ENCODE assay signal across 10 mouse cellular contexts in genomic region chr9:24696405-24696778, GRCm38 (mm10). TPM values are rescaled to one million over a fixed set of nuclear protein-coding genes. Genes with fewer than 3 reads are reported as not detected.
A peak's percentile ranks its signal among the peaks of the same experiment; 100 is the strongest.
DNase-seq lines count a peak whose midpoint lies in the region; ATAC-seq and TF ChIP-seq lines count a peak whose summit lies in the region.
"Had no signal": no experiment of that assay in that cellular context is flagged by ENCODE, and none has a peak within 500 bp of the region (broad histone marks: within the 10 kb centered on the region; RNA-seq: fewer than 3 reads in every experiment).

No protein-coding gene starts in this region.

- no peak for TF ChIP-seq POLR2A in embryonic fibroblast, embryonic 13.5 days (IDR thresholded peaks at IDR 0.05; ENCODE audit: low read depth, low read length)

- intact Hi-C loops in left cerebral cortex, adult 2 months (cut with DNase I): loop anchor here (5.0 kb wide), 2 partner anchors 159 to 331 kb away; no protein-coding TSS in a partner anchor
- intact Hi-C loops in left cerebral cortex, postnatal 4 days (cut with DNase I): loop anchor here (10.0 kb wide), 1 partner anchor 152 kb away; no protein-coding TSS in a partner anchor

- H3K4me2 ChIP-seq in intestine, embryonic 16.5 days (ENCODE audit: low read depth, low read length): peak overlapping the region; percentile 78
- H3K4me2 ChIP-seq in neural tube, embryonic 13.5 days: peak overlapping the region; percentile 96

- peaks cover 4% of the 10 kb centered on the region; the same call in 1 of the 2 replicates for H3K27me3 ChIP-seq in intestine, embryonic 16.5 days (replicated peaks; ENCODE audit: control insufficient read depth, insufficient read depth, low read length)
- H3K27me3 ChIP-seq in neural tube, embryonic 13.5 days: peaks cover 28% of the 10 kb centered on the region

- no peak for DNase-seq in left cerebral cortex, adult 2 months (ENCODE audit: extremely low spot score in 1 of 2, low spot score in 2 of 2)
- DNase-seq in left cerebral cortex, postnatal 4 days: no peak
- no peak for DNase-seq in layer of hippocampus, adult 9-11 months
- no peak for DNase-seq in right cerebral cortex, adult 2 months (ENCODE audit: low spot score in 2 of 2)
- DNase-seq in B cell, adult 2 months: no peak
- DNase-seq: cerebellum, adult 18-20 months; lung, postnatal 14 days had no signal

- no peaks in the 10 kb centered on the region for H3K4me1 ChIP-seq in embryonic fibroblast, embryonic 13.5 days (ENCODE audit: control insufficient read depth, insufficient read depth, low read length)
- no peaks in the 10 kb centered on the region for H3K4me1 ChIP-seq in intestine, embryonic 16.5 days (ENCODE audit: control insufficient read depth, insufficient read depth, low read length)
- peaks cover 11% of the 10 kb centered on the region for H3K4me1 ChIP-seq in neural tube, embryonic 13.5 days (replicated peaks)

- H3K4me3 ChIP-seq in left cerebral cortex, adult 2 months: peak overlapping the region; percentile 52
- 0 out of 2 replicates have a peak overlapping the region, but pooled peaks have one; percentile 25 for H3K4me3 ChIP-seq in embryonic fibroblast, embryonic 13.5 days (ENCODE audit: insufficient read depth, low read length)
- peak overlapping the region; percentile 46; the same call in 1 of the 2 replicates for H3K4me3 ChIP-seq in intestine, embryonic 16.5 days (ENCODE audit: low read length)
- H3K4me3 ChIP-seq in neural tube, embryonic 13.5 days: peak overlapping the region; percentile 51

- H3K36me3 ChIP-seq in intestine, embryonic 16.5 days (ENCODE audit: control insufficient read depth, insufficient read depth, low read length): no peaks in the 10 kb centered on the region
- H3K36me3 ChIP-seq in neural tube, embryonic 13.5 days: no peaks in the 10 kb centered on the region

- H3K9me3 ChIP-seq in intestine, embryonic 16.5 days (ENCODE audit: control insufficient read depth, low read length): no peaks in the 10 kb centered on the region
- H3K9me3 ChIP-seq in neural tube, embryonic 13.5 days: peaks cover 7% of the 10 kb centered on the region; the same call in 1 of the 2 replicates

- 10% methylated on average over 9 of the region's 9 CpGs for WGBS in intestine, embryonic 16.5 days
- 16% methylated on average over 9 of the region's 9 CpGs for WGBS in neural tube, embryonic 13.5 days

- no peak overlapping the region for H3K27ac ChIP-seq in left cerebral cortex, adult 2 months
- H3K27ac ChIP-seq in embryonic fibroblast, embryonic 13.5 days (ENCODE audit: insufficient read depth, low read length): no peak overlapping the region
- no peak overlapping the region for H3K27ac ChIP-seq in intestine, embryonic 16.5 days (ENCODE audit: low read length)
- H3K27ac ChIP-seq in neural tube, embryonic 13.5 days (replicated peaks): no peak overlapping the region

- no peak for ATAC-seq in intestine, embryonic 16.5 days
- ATAC-seq in neural tube, embryonic 13.5 days (ENCODE audit: low read depth): no peak

- H3K9ac ChIP-seq in intestine, embryonic 16.5 days (ENCODE audit: low read depth, low read length): no peak overlapping the region
- H3K9ac ChIP-seq in neural tube, embryonic 13.5 days: peak overlapping the region; percentile 68

- TF ChIP-seq CTCF in left cerebral cortex, adult 2 months (IDR thresholded peaks at IDR 0.05): no peak
- TF ChIP-seq CTCF in embryonic fibroblast, embryonic 13.5 days (IDR thresholded peaks at IDR 0.05; ENCODE audit: borderline replicate concordance, insufficient read depth, low read length): no peak

RNA-seq across cellular contexts. Expression of gene Dpy19l2, which starts 0.3 kb away (rescaled TPM):
- under 1 TPM; 0.23 to 0.29 TPM for total RNA-seq in left cerebral cortex, adult 2 months (2021)
- under 1 TPM; 0.54 to 0.98 TPM for total RNA-seq in left cerebral cortex, postnatal 4 days (2021)
- not detected in 2 replicates for polyA plus RNA-seq in embryonic fibroblast, embryonic 13.5 days (2011; ENCODE audit: insufficient read length, low read depth, missing spikeins)
- polyA plus RNA-seq in intestine, embryonic 16.5 days (2015; fragmentation: Nextera tagmentation; extraction: Ambion mirVana): not detected in 2 replicates
- polyA plus RNA-seq in neural tube, embryonic 13.5 days (2015; fragmentation: Nextera tagmentation; extraction: Ambion mirVana): 0.08 and 0.13 TPM in 2 replicates
